Mouse (Mus musculus) heart, adult 8-10 months (tissue): ENCODE measurements around the gene Hmgn2. TPM values are rescaled to one million over a fixed set of nuclear protein-coding genes. Genes with fewer than 3 reads are reported as not detected.
"Not testable (repeated sequence)": the region's sequence is repeated elsewhere in the genome, so short reads cannot be mapped to it uniquely, and the experiment has no call there.

Experiments used
- DNase-seq: peaks from one replicate; pipeline ENCODE4 v3.0.0; 2022; ENCODE audit warnings: low spot score
- total RNA-seq, 4 experiments: library from RNA; stranded (reverse); gene quantifications; 2 replicates each; pipeline ENCODE4 v1.2.4; 2022

Gene Hmgn2
- 100 to 1,000 TPM; 101 to 125 (median 116) TPM for total RNA-seq

DNA sequence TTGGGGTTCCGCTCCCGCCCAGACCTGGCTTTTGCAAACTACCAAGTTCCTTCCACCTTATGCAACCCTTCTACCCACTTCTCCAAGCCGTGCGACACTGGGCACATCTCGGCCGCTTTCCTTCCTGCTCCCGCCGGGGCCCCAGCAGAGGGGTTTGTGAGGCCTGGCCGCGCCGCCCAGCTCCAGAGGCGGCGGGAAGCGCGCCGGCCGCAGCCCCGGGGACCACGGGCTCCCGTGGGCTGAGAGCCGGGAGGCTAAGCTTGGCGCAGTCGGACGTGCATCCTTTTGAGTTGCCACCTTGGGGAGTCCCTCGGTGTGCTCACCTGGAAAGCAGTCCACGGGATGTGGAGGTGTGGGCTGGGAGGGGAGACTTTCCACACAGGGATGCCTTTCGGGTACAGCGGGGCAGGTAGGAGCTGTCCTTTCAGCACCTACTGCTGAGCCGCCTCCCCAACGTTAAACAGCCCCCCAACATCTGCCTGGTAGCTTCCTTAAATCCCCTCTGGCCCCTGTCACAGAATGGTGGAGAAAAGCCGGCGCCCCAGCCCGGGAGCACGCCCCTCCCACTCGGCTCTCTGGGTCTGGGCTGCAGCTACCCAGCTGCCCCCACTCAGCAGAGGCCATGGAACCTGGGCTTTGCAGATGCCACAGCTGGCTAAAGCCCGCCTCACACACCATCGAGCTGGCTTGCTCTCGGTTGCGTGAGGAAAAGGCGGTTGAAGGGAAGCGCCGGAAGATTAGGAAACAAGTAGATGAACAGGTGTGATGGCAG, at the start of gene Hmgn2:
Gene Hmgn2, minus strand, starts transcription at position 501 of the 772 bp plus-strand sequence.
- peak; percentile 23 for DNase-seq

DNA sequence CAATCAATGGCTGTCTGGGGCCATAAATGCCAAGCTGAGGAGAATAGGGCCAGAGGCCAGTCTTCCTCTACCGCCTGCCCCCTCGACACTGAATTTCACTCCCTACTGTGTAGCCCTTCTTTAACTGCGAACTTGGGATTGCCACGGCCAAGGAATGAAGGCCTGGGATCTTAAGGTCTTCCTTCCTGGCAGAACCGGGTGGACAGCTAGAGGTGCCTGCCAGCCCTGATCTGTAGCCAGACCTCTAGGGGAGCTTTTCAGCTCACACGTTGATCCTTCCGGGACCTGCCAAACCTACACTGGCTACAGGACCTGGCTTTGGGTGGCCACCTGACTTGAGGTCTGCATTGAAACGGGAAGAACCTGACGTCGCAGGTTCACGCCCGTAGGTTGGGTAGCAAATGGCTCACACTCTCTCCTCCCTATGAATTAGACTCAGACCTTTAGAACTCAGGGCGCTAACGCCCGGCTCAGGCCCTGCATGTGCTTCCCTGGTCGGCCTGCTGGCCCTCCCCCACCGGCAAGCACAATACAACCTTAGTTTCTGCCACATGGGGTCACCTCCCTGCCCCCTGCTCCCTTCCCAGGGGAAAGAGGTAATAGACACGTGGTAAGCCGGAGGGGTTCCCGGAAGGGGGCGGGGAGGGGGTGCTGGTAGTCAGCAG, 48.9 kb upstream of the Hmgn2 start:
- no peak for DNase-seq

DNA sequence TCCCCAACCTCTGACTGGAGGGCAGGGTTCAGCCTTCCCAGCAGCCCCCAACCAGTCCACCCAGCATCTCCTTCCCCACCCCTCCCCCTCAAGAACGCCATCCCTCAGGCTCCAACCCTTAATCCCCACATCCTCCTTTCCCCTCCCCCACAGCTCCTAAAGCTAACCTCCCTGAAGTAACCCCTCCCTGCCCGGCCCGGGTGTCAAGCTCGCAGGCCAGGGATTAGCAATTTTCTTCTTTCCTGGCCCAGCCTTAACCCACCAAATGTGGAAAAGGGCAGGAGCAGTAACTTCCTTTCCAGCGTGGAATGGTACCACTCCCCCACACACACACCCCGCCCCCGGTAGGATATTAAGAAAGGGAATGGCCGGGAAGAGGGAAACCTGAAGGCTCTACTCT, 48.3 kb upstream of the Hmgn2 start:
- no peak for DNase-seq

DNA sequence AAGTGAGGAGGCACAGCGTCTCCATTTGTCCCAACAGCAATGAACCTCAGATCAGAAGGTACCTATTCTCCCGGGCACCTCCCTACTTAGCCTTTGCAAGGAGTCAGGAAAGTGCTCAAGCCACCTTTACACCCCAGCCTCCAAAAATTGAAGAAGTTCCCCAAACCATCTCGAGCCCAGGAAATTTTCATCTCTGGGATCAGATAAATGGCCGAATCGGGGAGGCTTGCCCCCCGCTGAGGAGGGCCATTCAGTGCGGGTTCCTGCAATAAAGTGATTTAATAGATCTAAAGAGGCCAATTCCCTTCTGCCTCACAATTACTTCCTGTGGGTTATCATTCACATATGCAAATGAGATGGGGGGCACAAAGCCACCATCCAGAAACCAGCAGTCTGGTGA, 47.8 kb upstream of the Hmgn2 start:
- no peak for DNase-seq

DNA sequence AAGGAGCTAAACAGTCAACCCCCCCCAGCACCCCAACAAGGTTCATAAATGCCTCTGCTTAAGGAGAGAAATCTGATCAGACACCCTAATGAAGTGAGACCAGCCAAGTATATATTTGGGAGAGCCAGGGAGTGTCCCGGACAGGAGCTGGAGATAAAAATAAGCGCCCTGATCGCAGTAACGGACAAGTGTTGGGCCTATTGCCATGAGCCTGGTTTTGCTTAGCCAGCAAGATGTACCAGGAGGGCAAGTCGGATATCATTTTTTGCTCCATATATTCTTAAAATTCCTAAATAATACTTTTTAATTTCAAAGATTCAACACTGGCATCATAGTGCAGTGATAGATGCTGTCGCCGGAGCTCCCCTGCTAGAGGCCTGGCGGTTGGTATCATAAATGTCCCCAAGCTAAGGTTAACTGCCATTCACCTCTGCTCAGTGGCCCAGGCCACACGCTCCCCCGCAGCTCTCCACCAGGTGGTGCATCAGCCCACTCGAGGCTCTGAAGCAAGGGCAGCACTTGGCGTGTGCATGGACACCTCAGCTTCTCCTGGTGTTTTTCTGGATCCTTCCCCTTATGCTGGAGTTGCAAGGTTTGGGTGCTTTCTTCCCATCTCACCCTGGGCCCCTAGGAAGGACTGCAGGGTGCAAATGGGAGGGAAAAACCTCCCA, 44.5 kb upstream of the Hmgn2 start:
- peak; percentile 16 for DNase-seq

DNA sequence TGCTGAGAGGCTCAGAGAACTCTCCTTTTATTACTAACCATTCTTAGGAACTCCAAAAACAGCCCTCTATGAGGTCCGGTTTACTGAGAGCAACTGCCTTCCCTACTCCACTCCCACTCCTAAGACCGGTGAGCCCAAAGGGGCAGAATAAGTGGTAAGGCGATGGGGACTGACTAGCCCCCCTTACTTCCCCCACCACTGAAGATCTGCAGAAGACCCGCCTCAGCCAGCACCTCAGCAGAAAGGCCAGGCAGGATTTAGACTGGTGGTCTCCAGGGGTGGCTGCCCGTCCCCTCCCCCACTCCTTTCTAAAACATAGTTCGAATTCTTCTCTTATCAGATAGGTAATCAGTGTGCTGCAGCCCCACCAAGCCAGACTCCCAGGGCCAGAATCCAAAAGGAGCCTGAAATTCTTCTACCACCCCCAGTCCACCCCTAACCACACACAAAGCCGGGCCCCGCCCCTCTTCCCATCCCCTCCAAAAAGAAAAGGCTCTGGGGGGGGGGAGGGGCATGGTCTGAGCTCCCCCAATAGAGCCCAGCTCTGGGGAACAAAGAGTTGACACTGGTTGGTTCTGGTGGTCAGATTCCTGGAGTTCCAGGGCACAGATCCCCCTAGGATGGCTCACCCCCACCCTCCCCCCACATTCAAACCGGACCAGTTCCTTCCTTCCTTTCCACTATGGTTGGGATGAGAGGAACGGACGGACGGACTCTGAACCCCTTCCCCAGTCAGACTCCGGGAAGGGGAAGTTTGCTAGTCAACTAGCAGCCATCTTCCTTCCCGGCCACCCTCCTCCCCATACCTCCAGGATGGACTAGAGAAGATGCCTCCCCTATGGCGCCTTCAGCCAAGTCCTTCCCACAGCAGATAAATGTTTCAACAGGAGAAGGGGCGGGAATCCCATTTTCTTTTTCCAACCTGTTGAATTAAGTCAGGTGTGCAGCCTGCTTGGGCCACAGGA, 43.3 kb upstream of the Hmgn2 start:
- no peak for DNase-seq

DNA sequence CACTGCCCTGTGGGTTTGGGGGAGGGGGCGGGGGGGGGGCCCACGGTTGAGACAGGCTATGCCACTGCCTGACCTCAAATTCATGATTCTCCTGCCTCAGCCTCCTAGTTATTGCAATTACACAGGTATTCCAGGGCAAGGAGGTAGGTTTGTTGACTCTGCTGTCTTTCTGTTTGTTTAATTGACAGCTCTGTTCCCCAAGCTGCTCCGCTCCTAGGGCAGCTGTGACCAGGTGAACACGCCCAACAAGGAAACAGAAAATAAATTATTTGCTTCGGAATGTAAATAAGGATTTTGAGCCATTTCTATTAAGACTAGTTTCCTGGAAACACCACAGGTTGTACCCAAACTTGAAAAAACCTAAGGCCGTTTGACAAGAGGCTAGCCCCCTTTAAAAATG, 41.3 kb upstream of the Hmgn2 start:
- DNase-seq, result no peak

DNA sequence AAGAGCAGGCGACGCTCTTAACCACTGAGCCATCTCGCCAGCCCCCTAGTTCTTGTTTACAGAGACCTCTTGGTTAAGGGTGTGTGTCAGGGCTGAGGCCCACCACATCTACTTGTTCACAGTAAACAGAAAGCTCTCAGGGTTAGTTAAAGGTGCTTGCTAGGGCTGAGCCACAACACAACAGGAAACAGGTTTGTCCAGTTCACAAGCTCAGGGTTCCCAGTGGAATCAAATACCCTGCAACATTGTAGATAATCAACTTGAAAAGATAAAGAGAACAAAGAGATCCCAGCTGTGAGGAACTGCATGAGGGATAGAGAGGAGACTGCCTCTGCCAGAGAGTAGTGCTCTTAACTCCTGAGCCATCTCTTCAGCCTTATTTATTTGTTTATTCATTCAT, 38.4 kb upstream of the Hmgn2 start:
- DNase-seq, result no peak

DNA sequence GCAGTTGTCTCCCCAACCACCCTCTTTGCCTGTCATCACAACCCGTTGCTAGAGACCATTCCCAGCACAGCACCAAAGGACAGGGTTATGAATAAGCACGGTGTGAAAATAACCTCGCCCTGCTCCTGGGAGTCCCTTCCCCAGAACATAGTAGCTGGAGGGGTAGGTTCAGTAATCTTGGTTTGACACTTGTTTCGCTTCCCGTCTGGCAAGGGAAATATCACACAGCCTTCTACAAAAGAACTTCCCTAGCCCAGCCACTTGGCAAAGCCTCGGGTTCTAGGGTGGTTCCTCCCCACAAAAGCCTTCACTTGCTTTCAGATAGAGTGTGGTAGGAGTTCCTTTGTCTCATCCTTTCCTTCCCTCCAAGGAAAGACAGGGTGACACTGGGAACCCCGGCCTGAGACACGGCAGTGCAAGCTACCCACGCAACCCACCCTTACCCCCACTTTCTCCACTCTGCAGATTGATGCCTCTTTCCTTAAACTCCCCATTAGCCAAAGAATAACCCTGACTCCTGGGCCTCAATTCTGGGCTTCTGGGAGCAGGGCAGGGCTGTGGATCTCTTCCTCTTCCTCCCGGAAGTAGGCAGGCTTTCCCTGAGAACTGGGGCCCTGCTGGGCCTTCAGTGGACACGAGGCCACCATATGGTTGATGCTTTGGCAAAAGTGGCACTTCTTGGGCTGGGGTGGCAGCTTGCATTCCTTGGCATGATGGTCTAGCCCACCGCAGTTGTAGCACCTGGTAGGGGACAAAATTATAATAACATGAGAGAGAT, 37.3 kb upstream of the Hmgn2 start:
- DNase-seq, result no peak

DNA sequence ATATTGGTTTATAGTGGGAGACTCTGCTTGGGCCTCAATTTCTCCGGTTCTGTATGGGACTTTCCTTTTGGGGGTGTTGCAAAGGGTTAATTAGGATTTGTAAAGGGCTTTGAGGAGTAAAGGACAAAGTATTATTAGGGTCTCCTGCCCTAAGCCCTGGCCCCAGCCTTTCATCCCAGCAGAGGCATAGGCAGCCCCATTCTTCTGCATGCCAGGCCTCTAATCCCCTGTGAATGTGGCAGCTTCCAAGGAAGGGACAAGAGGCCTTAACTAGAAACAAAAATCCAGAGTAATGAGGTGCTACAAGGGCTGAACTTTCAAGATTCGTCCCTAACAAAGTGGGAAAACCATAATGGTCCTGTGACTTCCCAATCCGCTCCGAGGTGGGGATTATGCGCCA, 34.5 kb upstream of the Hmgn2 start:
- DNase-seq, result no peak

DNA sequence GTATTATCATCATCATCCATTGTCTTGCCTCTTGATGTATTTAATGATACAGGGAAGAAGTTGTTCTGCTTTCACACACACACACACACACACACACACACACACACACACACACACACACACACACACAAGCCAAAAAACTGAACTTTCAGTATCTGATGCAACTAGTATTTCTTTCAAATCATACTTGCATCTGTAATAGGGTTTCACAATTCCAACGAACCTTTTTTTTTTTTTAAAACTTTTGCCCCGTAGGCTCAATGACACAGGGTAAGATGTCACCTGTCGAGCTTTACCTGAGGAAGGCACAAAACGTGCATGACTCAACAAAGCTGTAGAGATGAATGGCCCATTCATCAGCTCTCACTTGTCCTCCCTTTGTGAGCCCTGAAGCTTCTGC, 33.8 kb upstream of the Hmgn2 start:
- DNase-seq, result no peak

DNA sequence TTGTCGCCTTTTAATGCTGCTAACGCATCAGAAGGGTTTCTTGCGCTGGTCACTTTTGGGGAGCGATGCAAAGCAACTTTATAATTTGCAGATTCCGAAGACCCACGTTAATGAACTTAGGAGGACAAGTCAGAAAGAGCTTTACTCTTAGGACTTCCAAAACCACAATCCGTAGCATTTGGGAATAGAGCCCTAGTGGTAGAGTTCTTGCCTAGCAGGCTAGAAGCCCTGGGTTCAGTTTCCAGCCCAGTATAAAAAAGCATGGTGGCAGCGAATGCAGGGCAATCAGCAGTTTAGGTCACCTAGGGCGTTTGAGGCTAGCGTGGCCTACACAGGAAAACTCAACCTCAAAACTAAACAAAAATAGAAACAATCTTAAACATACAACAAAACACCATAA, 33.3 kb upstream of the Hmgn2 start:
- no peak for DNase-seq

DNA sequence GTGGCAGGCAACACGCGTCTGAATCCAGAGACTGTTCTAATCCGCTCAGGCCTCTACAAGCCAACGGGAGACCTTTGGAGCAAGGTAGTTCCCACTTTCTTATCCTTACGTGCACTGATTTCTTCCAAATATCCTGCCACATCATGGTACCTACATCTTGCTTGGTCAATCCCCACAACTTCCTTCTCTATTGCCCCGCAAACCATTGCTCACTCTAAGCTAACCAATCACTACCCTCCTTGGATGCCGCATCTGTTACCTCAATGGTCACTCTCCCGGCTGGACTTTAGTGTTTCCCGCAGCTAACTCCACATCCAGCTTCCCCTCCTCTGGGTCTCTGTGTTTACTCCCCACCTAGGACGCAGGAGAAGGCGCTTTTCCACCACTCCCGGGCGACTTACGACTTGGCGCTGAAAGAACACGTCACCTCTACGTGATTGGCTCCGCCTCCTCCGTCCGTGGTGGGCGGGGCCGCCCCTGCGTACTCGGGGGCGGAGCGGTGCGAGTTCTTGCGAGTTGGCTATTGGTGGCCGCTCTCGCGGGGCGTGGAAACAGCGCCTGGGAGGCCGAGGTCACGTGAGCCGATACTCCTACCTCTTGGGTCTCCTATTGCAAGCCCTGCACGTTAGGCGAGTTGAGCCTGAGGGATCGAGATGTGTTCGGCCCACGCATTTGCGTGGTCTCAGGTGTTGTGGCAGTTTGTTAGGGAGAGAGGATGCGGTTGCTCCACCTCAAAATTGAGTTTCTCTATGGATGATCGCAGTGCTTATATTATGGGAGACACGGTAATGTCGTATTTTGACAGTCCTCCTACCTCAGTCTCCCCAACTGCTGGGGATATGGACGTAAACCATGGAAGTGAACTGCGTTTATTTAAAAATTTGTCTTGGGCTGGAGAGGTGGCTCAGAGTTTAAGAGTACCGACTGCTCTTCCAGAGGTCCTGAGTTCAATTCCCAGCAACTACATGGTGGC, 32.3 kb upstream of the Hmgn2 start, which contains the start of gene Dhdds:
Gene Dhdds, minus strand, starts transcription at position 453 of the 973 bp plus-strand sequence.
- peak; percentile 92 for DNase-seq

DNA sequence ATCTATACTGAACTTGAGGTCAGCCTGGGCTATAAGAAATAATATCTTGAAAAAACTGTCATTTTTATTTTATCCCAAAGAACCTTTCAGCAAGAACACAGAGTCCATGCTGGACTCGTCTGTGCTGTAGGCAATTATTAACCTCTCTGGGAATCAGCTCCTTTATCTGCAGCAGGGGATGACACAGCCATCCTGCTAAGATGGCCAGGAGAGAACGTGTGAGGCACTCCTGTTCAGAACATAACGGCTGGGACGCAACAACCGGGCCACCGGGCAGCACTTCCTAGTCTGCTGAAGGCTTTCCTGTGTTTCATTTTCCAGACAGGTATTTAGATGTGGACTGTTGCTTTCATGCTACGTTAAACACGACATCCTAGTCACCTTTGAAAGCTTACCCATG, 26.2 kb upstream of the Hmgn2 start:
- no peak for DNase-seq

DNA sequence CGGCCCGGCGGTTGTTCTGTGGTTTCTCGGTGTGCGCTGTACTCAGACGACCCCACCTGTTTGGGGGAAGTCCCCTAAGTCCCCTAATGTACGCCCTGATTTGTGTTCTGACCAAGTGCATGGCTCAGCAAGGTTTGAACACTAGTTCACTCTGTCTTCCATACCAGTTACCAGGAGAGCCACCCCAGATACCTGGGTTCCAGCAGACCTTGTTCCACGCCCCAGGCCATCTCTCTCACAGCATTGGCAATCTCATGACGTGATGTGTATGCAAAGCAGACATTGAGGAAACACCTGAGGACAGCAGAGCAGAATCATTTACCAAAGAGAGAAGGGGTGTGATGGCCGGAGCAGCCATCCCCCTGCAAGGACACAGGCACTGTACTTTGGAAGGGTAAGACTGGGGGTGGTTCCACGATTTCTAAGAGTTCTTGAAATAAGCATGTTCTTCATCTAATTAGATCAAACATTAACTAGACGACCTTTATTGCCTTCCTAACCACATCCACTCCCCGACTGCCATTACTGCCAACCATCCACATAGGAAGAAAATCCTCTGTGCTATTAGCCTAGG, 22.7 kb upstream of the Hmgn2 start:
- DNase-seq, result no peak

DNA sequence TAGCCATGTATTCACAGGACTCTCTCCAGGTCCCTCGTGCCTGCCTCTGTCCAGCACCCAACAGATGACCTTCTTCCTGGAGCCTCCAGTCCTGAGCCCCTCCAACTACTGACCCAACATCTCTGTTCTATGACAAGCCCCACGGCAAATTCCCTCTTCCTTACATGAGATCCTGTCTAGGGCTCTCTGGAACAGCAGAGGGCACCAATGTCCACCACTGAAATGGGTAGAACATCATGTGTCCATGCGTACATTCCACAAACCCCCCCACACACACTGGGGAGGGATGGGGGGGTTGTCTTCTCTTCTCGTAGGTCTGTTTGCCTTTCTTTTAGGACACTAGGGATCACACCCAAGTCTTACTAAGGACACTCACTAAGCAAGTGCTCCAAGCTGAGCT, 21.6 kb upstream of the Hmgn2 start:
- DNase-seq, result no peak

DNA sequence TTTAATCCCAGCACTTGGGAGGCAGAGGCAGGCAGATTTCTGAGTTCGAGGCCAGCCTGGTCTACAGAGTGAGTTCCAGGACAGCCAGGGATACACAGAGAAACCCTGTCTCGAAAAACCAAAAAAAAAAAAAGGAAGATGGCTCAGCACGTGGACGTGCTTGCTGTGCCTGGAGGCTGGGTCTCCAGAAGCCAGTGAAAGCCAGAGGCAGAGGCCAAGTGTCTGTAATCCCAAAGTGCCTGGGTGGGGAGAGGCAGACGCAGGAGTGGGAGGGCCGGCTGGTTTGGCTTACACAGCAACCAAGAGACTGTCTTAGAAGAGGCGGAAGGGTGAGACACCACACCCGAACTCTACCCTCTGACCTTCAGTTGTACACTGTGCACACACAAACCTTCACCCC, 19.8 kb upstream of the Hmgn2 start:
- not testable (repeated sequence) for DNase-seq

DNA sequence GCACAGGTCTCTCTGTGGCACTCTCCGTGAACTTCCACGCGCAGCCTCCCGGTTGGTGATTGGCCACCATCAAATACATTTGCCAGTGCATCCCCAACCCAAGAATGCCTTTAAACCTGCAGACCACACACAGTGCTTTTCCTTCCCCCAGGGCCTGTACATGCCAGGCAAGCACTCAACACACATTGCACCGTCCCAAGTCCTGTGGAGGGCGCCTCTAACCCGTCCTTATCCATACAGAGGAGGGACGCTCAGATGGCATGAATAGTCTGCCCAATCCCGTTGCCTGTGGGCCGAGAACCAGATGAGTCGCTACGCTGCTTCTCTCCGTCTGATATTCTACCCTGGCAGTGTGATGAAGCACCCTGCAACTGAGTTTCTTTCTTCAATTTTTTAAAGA, 14.5 kb upstream of the Hmgn2 start:
- DNase-seq, result no peak

DNA sequence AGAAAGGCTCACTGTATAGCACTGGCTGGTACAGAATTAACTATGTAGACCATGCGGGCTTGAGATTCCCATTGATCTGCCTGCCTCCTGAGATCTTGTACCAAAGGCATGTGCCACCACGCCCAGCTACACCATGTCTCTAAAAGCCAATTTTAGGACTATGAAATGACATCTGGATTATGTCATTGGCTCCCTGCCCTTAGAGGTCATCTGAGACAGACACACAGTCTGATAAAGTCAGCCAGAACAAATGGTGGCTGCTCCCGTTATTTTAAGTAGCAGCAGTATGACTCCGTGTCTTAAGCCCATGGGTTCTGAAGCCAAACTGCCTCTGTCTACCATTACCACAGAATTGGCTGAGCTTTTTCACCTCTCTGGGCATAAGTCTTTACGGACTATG, 12.0 kb upstream of the Hmgn2 start:
- DNase-seq, result peak; percentile 58
